Mouse (Mus musculus): ENCODE results near the gene Hist1h4i. TPM values are rescaled to one million over a fixed set of nuclear protein-coding genes. Genes with fewer than 3 reads are reported as not detected.

The Hist1h4i gene
- polyA plus RNA-seq, 1 experiment from 2014 or later: 21.8 TPM

- peak overlapping the region; percentile 86 for H3K27ac ChIP-seq
- H3K27me3 ChIP-seq (ENCODE audit: insufficient read depth, poor library complexity, severe bottlenecking): no peaks in the 10 kb centered on the region
- no peaks in the 10 kb centered on the region for H3K36me3 ChIP-seq
- no peaks in the 10 kb centered on the region for H3K9me3 ChIP-seq
- DNase-seq (ENCODE audit: low spot score): no peak
- peak overlapping the region; percentile 57 for H3K4me3 ChIP-seq
- WGBS: 1% methylated on average over 14 of the region's 14 CpGs
- peaks cover 11% of the 10 kb centered on the region; the same call in 1 of the 2 replicates for H3K4me1 ChIP-seq
Measured at GRCm38 (mm10) chr13:22034443-22035266, 6.5 kb downstream of the Hist1h4i start.

- Histone ChIP-seq H3K4me3 (peak overlapping the region; percentile 57), H3K27me3 (ENCODE audit: insufficient read depth, poor library complexity, severe bottlenecking) (no peaks in the 10 kb centered on the region), H3K4me1 (peaks cover 11% of the 10 kb centered on the region; the same call in 1 of the 2 replicates), H3K9me3 (no peaks in the 10 kb centered on the region), H3K36me3 (no peaks in the 10 kb centered on the region), H3K27ac (peak overlapping the region; percentile 86)
- 64% methylated on average over 5 of the region's 5 CpGs for WGBS
- DNase-seq (ENCODE audit: low spot score): no peak
Measured at GRCm38 (mm10) chr13:22033741-22034442, 7.3 kb downstream of the Hist1h4i start.

GRCm38 (mm10) chr13:22030493-22030892 is 10.7 kb downstream of the Hist1h4i start:
- WGBS: 16% methylated on average over 4 of the region's 4 CpGs
- peaks cover 5% of the 10 kb centered on the region; the same call in 1 of the 2 replicates for H3K4me1 ChIP-seq
- DNase-seq (ENCODE audit: low spot score): no peak

GRCm38 (mm10) chr13:22029928-22030327 is 11.2 kb downstream of the Hist1h4i start:
- peak overlapping the region; percentile 65 for H3K4me3 ChIP-seq
- H3K36me3 ChIP-seq: no peaks in the 10 kb centered on the region
- 23% methylated on average over 8 of the region's 8 CpGs for WGBS
- DNase-seq (ENCODE audit: low spot score): no peak
- H3K4me1 ChIP-seq: peaks cover 5% of the 10 kb centered on the region; the same call in 1 of the 2 replicates
- H3K9me3 ChIP-seq: no peaks in the 10 kb centered on the region
- no peaks in the 10 kb centered on the region for H3K27me3 ChIP-seq (ENCODE audit: insufficient read depth, poor library complexity, severe bottlenecking)
- H3K27ac ChIP-seq: no peak overlapping the region

More at GRCm38 (mm10) chr13:22030493-22030892, 10.7 kb downstream of the Hist1h4i start:
- Histone ChIP-seq H3K27me3 (ENCODE audit: insufficient read depth, poor library complexity, severe bottlenecking) (no peaks in the 10 kb centered on the region), H3K4me3 (no peak overlapping the region), H3K27ac (no peak overlapping the region), H3K36me3 (no peaks in the 10 kb centered on the region), H3K9me3 (no peaks in the 10 kb centered on the region)

DNA sequence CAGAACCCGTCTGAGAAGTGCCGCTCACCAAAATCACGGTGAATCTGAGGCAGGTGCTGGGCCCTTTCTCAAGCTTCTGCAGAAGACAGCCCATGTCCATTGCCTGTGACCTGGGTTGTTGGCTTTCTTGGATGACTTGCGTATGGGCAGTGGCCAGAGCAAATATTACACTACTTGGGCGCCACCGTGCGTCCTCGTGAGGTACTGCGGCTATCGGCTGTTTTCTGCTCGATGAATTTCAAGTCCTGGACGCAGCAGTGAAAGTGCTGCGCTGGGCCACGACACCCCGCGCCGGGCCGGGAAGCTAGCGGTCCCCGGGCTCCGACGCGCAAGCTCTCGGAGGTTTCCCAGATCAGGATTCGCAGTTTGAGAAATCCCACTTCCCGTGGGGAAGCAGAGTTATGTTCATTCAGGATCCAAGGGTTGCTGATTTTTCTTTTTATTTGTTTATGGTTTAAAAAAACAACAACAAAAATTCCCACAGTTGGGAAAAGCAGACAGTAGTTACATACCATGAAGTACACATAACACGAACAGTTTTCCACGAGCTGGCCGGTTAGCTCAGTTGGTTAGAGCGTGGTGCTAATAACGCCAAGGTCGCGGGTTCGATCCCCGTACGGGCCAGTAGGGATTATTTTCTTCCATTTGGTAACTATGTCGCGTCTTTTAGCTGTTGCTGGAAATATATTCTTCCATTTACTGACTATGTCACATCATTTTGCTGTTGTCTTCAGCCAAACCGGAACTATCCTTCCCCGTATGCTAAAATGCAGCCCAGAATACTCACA is 12.3 kb downstream of the Hist1h4i start:
- peak; percentile 97 for DNase-seq (ENCODE audit: low spot score)
- Histone ChIP-seq H3K36me3 (no peaks in the 10 kb centered on the region), H3K4me3 (peak overlapping the region; percentile 65), H3K27me3 (ENCODE audit: insufficient read depth, poor library complexity, severe bottlenecking) (no peaks in the 10 kb centered on the region), H3K4me1 (peaks cover 2% of the 10 kb centered on the region; the same call in 1 of the 2 replicates), H3K9me3 (no peaks in the 10 kb centered on the region), H3K27ac (peak overlapping the region; percentile 84)
- WGBS: under 1% methylated on average over 40 of the region's 40 CpGs

DNA sequence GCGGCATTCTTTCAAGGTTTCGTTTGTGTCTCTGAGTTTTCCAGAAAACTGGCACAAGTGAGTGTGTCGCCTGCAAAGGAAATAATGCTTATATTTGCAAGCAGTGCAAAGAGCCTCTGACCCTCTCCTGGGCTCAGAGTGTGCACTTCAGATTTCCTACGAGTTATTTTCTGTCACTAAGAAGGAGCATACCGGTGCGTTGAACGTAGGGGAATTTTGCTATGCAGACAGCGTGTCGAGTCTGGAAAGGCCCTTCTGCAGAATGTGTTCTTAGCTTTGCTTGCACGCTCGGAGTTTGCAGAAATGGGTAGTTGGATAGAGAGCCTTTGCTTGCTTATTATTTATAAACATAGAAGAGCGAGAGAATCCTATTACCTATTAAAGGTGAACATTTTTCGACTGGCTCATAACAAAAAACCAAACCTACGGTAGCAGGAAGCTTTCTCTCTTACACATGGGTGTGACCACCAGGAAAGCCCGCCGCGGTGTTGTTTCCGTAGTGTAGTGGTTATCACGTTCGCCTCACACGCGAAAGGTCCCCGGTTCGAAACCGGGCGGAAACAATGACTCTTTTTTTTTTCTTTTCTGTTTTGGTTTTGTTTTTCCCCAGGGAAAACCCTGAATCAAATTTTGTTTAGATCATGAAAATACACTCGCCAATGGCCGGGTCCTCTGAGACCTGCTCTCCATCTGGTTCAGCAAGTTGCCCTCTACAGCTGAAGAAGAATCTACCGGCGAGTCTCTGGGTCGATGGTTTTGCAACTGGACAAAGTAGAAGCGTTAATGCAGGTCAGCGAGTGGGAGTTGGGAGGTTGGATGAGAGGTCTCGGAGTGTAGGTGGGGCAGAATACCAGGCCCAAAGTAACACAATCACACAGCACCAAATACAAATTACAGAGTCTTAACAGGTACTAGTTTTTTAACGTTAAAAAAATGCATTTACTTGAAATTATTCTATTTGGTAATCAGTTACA is 14.8 kb downstream of the Hist1h4i start:
- WGBS: under 1% methylated on average over 35 of the region's 35 CpGs
- peak overlapping the region; percentile 76 for H3K27ac ChIP-seq

DNA sequence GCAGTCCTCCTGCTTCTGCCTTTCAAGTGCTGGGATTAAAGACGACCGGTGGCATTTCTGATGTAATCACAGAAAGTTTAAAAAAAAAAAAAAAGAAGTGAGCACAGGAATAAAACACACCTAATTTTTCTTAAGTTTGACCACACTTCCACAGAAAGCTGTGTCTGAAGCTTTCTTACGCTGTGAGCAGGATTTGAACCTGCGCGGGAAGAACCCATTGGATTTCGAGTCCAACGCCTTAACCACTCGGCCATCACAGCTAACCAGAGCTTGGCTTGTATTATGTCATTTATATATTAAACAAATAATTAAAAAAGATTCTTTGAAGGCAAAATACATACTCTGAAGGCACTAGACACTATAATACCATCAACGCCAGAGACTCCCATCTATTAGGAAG is 18.9 kb downstream of the Hist1h4i start:
- H3K27me3 ChIP-seq (ENCODE audit: insufficient read depth, poor library complexity, severe bottlenecking): peaks cover 5% of the 10 kb centered on the region; the same call in 1 of the 2 replicates
- H3K36me3 ChIP-seq: no peaks in the 10 kb centered on the region
- under 1% methylated on average over 9 of the region's 9 CpGs for WGBS
- peak overlapping the region; percentile 65 for H3K4me3 ChIP-seq
- 0 out of 2 replicates have a peak overlapping the region, but pooled peaks have one; percentile 36 for H3K27ac ChIP-seq
- H3K4me1 ChIP-seq: no peaks in the 10 kb centered on the region
- no peaks in the 10 kb centered on the region for H3K9me3 ChIP-seq
- peak; percentile 89 for DNase-seq (ENCODE audit: low spot score)

More for the DNA sequence above, 14.8 kb downstream of the Hist1h4i start:
- peak overlapping the region; percentile 70 for H3K4me3 ChIP-seq
- H3K36me3 ChIP-seq: no peaks in the 10 kb centered on the region
- no peaks in the 10 kb centered on the region for H3K9me3 ChIP-seq
- no peaks in the 10 kb centered on the region for H3K27me3 ChIP-seq (ENCODE audit: insufficient read depth, poor library complexity, severe bottlenecking)
- DNase-seq (ENCODE audit: low spot score): peak; percentile 92
- H3K4me1 ChIP-seq: no peaks in the 10 kb centered on the region

- DNase-seq (ENCODE audit: low spot score): no peak
- Histone ChIP-seq H3K27ac (peak overlapping the region; percentile 36; the same call in 1 of the 2 replicates), H3K36me3 (no peaks in the 10 kb centered on the region), H3K4me3 (peak overlapping the region; percentile 65), H3K27me3 (ENCODE audit: insufficient read depth, poor library complexity, severe bottlenecking) (peaks cover 5% of the 10 kb centered on the region; the same call in 1 of the 2 replicates), H3K4me1 (no peaks in the 10 kb centered on the region), H3K9me3 (no peaks in the 10 kb centered on the region)
- under 1% methylated on average over 11 of the region's 11 CpGs for WGBS
Measured at GRCm38 (mm10) chr13:22021581-22021980, 19.6 kb downstream of the Hist1h4i start.

DNA sequence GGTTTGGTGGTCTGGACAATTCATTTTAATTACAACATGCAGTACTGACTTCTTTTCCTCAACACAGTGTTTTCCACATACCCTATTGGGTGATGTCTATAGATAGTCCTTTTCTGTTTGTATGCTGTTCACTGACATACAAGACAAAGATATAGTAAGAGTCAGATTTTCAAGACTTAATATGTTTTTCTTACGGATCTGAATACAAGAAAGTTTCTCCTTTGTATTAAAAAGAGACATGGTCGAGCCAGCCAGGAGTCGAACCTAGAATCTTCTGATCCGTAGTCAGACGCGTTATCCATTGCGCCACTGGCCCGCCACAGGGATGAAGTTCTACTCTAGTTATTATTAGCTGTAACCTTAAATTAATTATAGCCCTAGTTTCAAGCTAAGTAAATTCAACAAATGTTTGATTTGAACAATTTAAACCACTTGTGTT is 20.2 kb downstream of the Hist1h4i start:
- Histone ChIP-seq H3K4me3 (peak overlapping the region; percentile 65), H3K36me3 (no peaks in the 10 kb centered on the region), H3K27me3 (ENCODE audit: insufficient read depth, poor library complexity, severe bottlenecking) (peaks cover 5% of the 10 kb centered on the region; the same call in 1 of the 2 replicates), H3K27ac (peak overlapping the region; percentile 22; the same call in 1 of the 2 replicates), H3K4me1 (no peaks in the 10 kb centered on the region), H3K9me3 (no peaks in the 10 kb centered on the region)
- under 1% methylated on average over 8 of the region's 8 CpGs for WGBS
- peak; percentile 79 for DNase-seq (ENCODE audit: low spot score)

DNA sequence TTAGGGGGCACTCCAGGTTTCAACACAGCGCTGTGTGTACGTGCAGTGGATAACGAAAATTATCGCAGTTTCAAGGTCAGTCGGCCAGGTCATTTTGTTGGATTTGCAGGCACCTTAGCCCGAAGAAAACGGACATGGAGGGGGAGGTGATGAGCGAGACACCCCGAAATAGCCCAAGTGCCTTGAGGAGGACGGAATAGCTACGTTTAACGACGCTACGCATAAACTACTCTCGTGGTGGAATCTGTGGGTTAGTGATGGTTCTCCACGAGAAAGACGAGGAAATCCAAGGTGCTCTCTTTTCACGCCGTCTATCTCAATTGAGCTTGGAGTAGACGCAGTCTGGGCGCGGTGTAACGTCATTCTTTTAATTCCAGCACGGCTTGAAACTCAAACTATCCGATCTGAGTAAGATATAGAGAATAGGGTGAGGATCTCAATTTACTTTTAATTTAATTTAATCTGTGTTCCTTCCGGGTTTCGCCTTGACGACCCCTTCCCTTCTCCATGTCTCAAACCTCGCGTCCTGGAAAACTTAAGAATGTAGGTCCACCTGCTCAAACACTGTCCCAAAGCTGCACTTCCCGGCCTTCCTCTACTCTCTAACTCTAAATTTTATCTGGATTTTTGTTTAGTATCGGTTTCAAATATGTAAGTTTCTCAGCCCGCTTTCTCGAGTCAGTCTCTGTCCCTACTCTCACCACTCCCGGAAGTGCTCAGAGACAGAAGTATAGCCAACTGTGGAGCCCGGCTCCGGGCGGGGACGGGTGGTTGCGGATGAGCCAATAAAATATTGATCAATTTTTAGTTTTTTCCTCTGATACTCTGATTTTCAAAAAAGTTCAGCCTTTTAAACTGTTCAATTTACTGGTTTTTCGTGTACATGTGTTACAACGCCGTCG is 21.0 kb downstream of the Hist1h4i start:
- peak; percentile 76 for DNase-seq (ENCODE audit: low spot score)
- Histone ChIP-seq H3K27me3 (ENCODE audit: insufficient read depth, poor library complexity, severe bottlenecking) (peaks cover 7% of the 10 kb centered on the region), H3K9me3 (no peaks in the 10 kb centered on the region), H3K36me3 (no peaks in the 10 kb centered on the region), H3K27ac (peak overlapping the region; percentile 75), H3K4me1 (no peaks in the 10 kb centered on the region), H3K4me3 (peak overlapping the region; percentile 65)
- WGBS: under 1% methylated on average over 44 of the region's 44 CpGs

All from heart, embryonic 10.5 days (tissue).